Mouse (Mus musculus) thymus, postnatal 36 days (tissue): ENCODE measurements at regions not wholly inside any gene's neighbourhood (a gene's known extent, or its start where the extent isn't known, plus 50 kb on each side); places are given as distances from the start of the nearest gene placed in this dataset.
A peak's percentile ranks its signal among the peaks of the same experiment; 100 is the strongest.

Experiments used
- DNase-seq, 2 experiments: peaks; one replicate each; pipeline ENCODE4 v3.0.0; 2022; ENCODE audit warnings: mixed read lengths in 2 of 2

- no peak for DNase-seq
Measured at GRCm38 (mm10) chr5:148741267-148742004, 187.7 kb downstream of the Katnal1 start.

- no peak for DNase-seq
Measured at GRCm38 (mm10) chr5:148740366-148741266, 188.0 kb upstream of the Ubl3 start.

DNA sequence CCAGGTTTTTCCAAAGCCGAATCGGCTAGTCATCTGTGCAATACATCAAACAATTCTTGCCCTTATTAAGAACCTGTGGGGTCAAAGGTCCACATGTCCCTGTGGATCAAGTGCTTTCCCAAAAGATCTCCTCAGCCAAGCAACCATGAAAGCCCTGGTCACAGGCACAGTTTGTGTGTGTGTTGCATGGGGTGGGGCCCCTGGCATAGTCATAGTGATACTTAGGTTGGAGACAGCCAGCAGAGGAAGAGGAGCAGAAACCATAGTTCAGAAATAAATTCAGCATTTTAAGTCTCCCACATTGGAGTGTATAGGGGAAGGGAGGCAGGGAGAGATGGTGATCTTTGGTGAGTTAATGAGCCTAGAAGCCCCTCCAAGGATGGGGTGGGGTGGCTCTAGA is 187.1 kb upstream of the Ubl3 start:
- no peak for DNase-seq

GRCm38 (mm10) chr5:148739141-148739540 is 186.6 kb upstream of the Ubl3 start:
- DNase-seq: no peak

DNA sequence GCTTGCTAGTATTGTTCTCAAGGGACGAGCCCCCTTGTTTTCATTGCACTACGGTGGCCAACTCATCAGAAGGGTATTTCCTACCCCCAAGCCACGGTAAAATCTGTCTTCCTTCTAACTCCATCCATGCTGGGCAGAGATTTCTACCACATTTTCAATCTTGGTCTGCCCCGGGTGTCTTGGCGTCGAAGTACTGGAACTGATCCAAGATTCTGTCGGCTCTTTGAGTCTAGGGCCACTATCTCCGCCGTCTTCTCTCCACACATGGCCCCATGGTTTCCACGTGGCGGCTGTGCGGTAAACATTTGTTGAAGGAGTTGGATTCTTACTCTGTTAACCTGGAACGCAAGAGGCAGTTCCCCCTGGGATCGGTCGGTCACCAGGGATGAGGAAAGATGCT is 177.0 kb upstream of the Ubl3 start:
- no peak for DNase-seq

DNA sequence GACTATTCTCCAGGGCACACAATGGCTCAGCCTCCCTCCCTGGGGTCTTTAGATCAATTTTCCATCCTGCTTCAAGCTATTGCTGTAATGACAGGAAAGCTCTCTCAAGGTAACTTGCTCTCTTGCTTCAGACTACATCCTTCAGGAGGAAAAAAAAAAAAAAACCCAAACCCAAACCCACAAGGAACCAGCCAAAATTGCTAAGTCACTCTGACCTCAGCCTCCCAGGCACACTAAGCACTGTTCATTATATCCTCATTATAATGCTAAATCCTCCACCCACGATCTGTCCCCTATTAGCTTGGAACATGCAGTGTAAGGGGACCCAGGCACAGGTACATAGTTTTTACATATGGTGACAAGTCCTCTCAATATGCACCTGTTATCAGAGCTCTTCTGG is 175.9 kb upstream of the Ubl3 start:
- no peak for DNase-seq

DNA sequence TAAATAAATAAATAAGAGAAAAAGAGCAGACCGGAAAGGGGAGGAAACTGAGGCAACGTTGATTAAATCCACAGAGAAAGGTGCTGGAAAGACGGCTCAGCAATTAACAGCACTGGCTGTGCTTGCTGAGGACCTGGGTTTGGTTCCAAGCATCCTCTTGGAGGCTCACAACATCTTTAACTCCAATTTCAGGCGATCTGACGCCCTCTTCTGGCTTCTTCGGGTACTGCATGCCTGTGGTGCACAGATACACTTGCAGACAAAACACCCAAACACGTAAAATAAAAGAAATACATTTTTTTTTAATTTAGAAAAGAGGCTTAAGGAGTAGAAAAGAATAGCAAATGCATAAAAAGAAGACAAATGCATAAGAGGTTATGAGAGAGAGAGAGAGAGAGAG is 173.9 kb upstream of the Ubl3 start:
- no peak for DNase-seq

DNA sequence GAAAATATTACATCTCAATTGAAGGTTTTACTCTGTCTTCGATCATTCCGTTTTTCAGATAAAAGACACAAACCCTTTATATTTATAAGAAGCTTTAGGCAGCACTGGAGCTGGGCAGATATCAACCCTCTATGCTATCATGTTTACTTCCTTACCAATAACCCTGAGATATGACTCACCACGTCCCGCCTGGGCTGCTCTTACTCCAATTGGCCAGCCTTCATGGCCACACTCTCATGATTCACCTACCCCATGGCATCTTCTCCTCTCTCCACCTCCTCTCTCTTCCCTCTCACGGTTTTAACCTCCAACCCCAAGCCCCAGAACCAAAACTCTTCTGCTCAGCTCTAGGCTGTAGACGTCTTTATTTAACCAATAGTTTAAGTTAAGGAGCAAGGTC is 171.9 kb upstream of the Ubl3 start:
- no peak for DNase-seq

- DNase-seq: no peak
Measured at GRCm38 (mm10) chr5:148723677-148724227, 171.2 kb upstream of the Ubl3 start.

DNA sequence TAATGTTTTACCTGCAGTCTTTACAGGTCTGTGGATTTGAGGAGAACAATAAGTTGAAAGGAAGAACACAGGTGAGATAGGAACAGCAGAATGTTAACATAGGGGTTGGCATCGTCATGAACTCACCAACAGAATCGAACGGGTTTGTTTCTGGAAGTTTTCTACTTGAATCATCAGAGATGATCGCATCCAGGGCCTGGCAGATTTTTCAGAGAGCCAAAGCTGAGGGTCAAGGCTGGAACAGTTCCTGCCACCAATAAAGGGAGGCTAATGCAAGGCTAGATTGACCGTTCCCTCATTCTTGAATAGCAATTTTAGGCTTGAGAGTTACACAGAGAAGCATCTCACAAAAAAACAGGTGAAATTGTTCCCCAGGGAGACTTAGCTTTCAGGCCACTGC is 168.0 kb upstream of the Ubl3 start:
- DNase-seq: no peak

DNA sequence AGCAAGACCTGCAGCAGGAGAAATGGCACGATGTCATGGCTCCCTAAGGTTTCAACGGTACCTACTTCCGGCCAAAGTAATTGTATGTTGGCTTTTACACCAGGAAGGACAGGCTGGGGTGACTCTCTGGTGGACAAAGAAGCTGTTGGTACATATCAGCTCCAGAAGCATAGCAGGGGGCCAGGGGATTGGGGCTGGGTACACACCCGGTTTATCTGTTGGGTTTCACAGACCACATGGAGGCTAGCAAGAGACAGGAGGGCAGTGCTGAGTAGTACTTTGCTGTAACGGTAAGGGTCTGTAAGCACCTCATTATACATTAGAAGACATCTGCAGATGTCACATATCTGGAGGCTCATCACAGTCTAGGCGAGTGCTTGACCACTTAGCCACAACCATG is 164.0 kb upstream of the Ubl3 start:
- DNase-seq: no peak

DNA sequence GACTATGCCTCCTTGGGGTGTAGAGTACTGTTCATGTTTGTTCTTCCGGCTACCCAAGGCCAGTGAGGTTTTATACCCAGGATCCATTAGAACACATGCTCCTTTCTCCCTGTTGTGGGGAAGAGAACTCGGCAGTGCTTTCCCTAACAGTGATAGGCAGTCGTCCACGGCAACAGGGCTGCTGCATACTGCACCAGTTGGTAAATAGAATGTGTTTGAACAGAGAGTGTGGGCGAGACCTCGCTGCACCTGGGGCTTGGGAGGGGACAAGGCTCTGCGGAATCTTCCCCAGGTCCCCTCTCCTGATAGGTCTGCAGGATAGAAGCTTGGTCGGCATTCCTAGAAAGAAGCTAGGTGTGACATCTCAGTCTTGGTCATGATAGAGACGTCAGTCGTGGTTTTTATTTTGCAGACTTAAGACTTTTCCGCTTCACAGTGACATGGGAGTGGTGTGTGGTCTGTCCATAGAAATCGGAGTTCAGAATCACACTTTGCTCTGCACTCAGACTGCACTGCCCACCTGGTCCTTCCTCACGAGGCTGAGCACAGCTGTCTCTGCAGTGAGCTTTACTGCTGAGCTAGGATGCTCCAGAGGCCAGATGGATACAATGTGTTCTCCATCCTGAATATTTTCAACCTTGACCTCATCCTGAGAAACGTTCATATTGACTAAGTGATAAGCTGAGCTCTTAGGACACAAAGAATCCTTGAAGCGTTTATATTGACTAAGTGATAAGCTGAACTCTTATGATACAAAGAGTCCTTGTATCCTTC is 162.8 kb upstream of the Ubl3 start:
- no peak for DNase-seq

GRCm38 (mm10) chr5:148714807-148715206 is 162.2 kb upstream of the Ubl3 start:
- no peak for DNase-seq

GRCm38 (mm10) chr5:148713796-148714195 is 161.2 kb upstream of the Ubl3 start:
- no peak for DNase-seq

DNA sequence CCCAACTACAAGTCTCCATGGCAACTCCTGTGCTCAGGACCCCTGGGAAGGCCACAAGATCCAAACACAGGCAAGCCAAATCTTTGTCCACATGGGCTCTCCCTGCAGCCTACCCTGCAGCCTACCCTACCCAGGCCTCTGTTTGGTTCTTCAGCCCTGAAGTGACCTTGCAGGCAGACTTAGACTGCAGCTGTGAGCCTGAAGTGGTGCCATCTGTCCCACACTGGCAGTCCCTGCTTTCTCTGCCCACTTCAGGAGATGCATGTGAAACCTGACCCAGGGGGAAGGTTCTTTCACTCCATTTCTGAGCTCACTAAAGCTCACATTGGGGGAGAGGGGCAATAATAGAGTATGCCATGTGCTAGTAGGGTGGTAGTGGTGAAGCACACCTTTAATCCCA is 160.4 kb upstream of the Ubl3 start:
- DNase-seq: no peak

DNA sequence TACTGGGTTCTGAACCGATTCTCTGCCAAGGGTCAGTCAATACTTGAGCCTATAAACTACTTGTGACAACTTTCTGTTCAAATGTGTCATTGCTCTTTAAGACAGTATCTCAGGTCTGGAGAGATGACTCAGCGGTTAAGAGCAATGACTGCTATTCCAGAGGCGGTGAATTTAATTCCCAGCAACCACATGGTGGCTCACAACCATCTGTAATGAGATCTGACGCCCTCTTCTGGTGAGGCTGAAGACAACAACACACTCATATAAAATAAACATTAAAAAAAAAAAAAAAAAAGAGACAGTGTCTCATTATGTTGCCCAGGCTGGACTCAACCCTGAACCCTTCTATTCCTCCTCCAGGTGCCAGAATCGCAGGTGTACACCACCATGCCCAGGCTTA is 159.0 kb upstream of the Ubl3 start:
- no peak for DNase-seq

GRCm38 (mm10) chr5:148709111-148709771 is 156.7 kb upstream of the Ubl3 start:
- peak; percentile 57 to 75 for DNase-seq

GRCm38 (mm10) chr5:148708014-148708741 is 155.6 kb upstream of the Ubl3 start:
- DNase-seq: no peak

DNA sequence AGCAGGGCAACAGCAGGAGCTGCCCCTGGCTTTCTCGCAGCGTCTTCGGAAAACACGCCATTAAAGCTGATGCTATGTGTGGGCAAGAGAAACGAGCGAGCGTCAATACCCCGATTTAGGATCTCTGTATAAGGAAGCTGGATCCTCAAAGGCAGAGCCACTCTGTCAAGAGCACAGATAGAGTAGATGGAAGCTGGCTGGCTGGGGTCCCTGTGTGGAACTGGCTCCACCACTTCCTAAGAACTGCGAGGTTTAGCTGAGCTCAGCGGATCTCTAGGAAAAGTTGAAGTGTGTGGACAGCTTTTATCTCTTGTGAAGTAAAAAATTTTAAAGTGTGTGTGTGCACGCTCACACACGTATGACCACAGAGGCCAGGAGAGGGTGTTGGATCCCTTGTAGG is 154.7 kb upstream of the Ubl3 start:
- DNase-seq: no peak

DNA sequence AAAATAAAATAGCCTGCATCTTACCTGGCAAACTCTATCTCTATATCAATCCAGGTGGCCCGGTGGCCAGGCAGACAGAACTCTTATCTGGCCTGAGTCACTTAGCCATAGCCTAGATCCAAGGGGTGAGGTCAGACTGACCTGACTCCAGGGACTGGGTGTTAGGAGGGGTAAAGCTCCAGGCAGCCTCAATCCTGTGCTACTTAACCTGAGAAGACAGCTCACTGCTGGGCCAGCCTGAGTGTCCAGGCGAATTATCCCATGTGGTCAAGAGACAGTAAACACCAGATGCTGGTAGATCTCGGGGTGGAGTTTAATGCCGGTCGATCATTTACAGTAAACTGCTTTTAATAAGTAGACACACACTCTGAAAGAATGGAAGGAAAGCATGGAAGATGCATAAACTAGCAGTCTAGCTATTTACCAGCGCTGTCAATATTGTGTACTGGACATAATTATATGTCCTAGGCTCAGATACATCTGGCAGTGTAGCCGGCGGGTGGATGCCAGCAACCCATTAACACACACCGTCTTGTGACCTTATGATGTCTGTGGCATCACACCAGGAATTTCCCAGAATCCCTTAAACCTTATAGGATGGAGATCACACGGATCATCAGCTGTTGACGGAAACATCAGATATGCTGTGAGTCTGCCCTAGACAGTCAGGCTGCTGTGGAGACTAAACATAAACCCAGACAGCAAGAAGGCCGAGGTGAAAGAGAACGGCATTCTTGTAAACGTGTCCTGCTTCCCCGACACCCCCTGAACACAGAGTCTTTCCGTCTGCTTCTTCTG is 153.9 kb upstream of the Ubl3 start:
- no peak for DNase-seq

- DNase-seq: no peak
Measured at GRCm38 (mm10) chr5:148704769-148705168, 152.2 kb upstream of the Ubl3 start.
